Mouse (Mus musculus) testis, postnatal 14 days (tissue): ENCODE measurements around the gene Dpp10.

Source experiments
- DNase-seq: peaks from one replicate; pipeline ENCODE4 v3.0.0; 2021; ENCODE audit warnings: low spot score

The Dpp10 gene

GRCm38 (mm10) chr1:123919606-123920005 is 125.8 kb downstream of the Dpp10 start:
- DNase-seq = no peak

- DNase-seq = no peak
Observed at GRCm38 (mm10) chr1:123902628-123903027, 142.7 kb downstream of the Dpp10 start.

DNA sequence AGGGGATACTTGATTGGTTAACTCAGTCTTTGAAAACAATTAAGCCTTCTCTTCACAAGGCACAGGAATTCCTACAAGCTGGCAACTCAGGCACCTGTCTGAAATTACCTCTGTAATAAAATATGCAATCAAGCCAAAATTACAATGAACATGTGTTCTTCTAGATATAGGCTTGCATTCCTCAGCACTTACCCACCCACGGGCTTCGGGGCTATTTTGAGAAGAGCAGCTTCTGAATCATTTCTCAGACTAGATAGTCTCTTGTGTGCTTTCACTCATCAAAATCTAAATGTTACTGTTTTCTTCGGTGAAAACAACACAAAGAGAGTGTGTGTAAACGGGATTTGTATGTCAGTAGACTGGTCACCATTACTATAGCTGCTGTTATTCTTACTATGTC is 144.1 kb downstream of the Dpp10 start:
- no peak for DNase-seq

DNA sequence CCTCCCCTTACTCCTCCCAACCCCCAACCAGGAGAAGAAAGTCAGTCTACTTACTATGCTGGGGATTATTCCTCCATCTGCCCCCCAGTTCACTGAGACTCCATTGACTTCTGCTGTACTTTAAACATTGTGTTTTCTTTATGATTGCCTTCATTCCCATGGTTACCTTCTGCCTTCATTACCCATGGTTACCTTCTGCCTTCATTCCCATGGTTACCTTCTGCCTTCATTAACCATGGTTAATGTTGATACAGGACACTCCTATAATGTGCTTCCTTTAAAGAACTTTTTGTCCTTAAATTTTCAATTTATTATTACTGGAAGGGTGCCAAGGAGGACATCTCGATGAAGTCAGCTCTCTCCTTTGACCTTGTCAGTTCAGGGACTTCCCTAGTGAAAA is 158.1 kb downstream of the Dpp10 start:
- DNase-seq = no peak

DNA sequence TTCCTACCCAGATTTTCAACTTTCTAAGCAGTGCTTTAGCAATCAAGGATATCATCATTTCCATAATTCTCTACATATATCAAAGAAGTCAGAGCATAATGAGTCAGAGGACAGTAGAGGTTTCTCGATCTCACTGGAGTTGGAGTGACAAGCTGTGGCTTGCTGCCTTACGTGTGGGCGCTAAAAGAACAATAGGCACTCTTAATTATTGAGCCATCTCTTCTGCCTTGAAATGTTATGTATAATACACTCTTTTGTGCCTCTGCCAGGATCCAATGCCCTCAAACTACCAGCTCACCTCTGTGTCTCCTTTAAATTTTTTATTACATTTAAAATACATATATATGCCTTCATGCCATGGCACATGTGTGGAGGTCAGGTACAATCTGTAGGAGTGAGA is 198.5 kb downstream of the Dpp10 start:
- DNase-seq = no peak

- no peak for DNase-seq
Observed at GRCm38 (mm10) chr1:123801206-123801605, 244.2 kb downstream of the Dpp10 start.

DNA sequence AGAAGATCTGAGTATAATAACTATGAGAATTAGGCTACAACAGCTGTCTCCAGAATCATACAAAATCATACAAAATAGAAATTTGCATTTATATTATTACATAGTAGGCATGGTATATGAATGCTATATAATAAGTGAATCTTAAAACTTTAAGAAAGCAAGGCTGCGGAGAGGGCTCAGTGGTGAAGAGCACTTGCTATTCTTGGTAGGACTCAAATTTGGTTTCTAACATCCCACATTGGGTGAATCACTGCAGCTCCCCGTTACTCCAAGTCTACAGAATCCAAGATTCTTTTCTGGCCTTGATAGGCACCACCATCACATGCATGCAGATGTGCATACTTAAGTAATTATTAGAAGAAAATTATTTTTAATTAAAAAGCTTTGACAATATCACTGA is 279.8 kb downstream of the Dpp10 start:
- no peak for DNase-seq

DNA sequence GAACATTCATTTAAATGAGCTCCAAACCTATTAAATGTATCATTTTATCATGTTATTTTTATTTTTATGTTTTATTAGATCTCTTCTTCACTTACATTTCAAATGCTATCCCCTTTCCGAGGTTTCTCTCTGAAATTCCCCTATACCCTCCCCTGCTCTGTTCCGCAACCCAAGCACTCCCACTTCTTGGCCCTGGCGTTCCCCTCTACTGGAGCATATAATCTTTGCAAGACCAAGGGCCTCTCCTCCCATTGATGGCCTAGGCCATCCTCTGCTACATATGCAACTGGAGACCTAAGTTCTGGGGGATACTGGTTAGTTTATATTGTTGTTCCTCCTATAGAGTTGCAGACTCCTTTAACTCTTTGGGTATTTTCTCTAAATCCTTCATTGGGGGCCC is 283.1 kb downstream of the Dpp10 start:
- DNase-seq = no peak

DNA sequence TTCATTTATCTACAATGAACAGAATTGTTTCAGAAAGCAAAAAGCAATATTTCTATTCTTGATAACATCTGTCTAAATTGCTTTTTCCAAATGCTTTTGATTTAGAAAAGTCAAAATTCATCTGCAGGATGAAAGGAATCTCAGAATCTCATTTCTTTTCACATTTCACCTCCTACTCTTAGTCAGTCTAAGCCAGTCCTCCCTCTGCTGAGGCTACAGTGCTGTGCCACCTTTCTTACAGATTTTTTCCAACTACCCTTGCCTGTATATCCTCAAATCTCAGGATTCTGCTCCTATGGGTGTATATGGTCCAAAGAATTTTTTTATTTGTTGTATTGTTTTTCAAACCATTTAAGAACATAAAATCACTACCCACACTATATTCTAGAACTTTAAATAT is 289.3 kb downstream of the Dpp10 start:
- no peak for DNase-seq

GRCm38 (mm10) chr1:123707292-123707691 is 338.1 kb downstream of the Dpp10 start:
- DNase-seq = no peak

DNA sequence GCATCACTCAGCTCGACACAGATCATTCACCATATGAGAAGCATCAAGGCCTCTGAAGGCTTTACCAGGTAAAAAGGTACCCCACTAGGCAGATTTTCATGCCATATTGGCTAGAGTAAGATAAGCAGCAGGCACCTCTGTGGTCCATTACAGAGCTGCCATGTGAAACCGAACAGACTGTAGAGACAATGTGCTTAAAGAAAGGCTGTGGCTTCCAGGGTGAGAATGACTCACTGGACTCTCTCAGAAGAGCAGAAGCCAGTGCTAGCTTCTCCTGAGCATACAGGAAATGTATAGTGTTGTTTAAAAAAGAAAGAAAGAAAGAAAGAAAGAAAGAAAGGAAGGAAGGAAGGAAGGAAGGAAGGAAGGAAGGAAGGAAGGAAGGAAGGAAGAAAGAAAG is 386.9 kb downstream of the Dpp10 start:
- no peak for DNase-seq

- DNase-seq = no peak
Observed at GRCm38 (mm10) chr1:123656607-123657006, 388.8 kb downstream of the Dpp10 start.

- DNase-seq = no peak
Observed at GRCm38 (mm10) chr1:123637897-123638296, 407.5 kb downstream of the Dpp10 start.

DNA sequence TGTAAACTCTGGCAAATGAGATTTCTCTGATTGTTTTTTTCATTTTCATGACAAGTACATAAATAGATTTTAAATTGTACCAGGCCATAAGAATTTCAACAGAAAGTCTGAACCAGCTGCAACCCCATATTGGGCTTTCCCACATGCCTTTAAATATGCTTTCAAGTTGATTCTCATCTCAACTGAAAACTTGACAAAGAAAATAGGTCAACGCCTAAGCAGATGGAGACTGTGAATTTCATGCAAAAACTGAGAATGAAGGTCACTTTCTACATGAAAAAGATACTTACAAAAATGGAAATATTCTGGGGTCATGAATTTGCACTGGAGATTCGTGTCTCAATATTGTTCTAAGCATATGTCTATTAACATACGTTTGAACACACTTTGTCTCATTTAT is 417.1 kb downstream of the Dpp10 start:
- DNase-seq = no peak

GRCm38 (mm10) chr1:123584857-123585256 is 460.5 kb downstream of the Dpp10 start:
- DNase-seq = no peak

DNA sequence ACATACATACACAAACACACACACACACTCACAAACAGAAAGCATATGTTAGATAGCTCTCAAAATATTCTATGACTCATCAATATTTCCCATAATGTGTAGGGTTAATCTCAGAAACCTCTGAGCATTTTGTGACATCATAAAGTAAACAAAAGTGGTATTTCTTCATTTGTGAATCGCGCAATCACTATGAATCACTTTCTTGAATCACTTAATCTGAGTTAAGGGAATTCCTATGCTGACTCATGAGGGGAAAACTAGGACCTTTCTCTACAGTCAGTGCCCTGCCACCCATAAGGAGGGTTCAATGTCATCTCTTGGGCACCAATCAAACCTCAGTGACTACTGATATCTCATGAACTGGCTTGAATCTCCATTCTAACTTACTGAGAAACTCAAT is 465.2 kb downstream of the Dpp10 start:
- DNase-seq = no peak

DNA sequence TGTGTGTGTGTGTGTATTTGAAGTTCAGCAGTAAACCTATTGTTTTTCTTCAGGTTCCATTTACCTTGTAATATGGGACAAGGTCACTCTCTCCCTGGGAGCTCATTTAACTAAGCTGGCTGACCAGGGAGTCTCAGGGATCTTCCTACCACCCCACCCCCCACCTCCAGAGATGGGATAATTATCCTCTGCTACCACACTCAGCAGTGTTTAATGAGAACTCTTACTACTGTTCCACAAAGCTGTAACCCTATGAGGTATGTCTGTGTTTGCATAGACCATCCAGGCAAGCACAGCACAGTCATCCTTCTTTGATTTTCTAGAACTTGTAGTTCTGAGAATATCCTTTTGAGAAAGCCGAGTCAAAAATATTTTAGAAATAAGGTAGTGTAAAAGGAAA is 471.6 kb downstream of the Dpp10 start:
- DNase-seq = no peak

DNA sequence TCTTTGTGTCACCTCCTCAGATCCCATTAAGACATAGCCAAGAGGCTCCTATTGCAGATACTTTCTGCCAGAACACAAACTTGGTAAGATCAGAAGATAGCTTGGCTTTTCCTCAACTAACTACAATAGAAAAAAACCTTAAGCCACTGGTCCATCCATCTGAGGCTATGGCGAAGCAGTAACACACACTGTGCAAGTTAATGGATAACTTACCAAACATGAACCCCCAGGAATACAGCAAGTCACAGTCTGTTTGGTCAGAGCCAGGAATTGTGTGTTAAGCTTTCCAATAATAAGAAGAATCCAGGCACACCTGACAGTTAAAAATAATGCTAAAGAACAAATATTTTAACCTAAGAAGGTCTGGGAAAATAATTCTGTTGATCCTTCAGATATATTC is 502.9 kb downstream of the Dpp10 start:
- no peak for DNase-seq

GRCm38 (mm10) chr1:123467729-123468128 is 577.6 kb downstream of the Dpp10 start:
- DNase-seq = no peak

GRCm38 (mm10) chr1:123414163-123414562 is 631.2 kb downstream of the Dpp10 start:
- no peak for DNase-seq

DNA sequence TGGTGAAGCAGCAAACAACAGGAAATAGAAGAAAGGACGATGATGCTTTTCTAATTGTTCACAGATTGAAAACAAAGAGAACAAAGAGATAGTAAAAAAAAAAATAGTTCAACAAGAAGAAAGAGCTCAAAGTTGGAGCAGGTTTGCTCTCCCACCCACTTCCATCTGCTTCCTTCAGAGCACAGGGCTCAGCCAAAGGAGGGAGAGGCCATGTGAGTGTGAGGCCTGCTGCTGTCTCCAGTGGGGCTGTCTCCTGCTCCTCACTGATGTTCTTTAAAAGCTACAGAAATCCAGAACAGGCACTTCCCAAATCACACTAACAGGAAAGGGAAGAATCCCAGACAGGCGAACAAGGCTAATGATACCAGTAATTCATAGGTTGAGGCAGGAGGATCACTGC is 694.1 kb downstream of the Dpp10 start:
- DNase-seq = no peak

- no peak for DNase-seq
Observed at GRCm38 (mm10) chr1:123337877-123338276, 707.5 kb downstream of the Dpp10 start.

DNA sequence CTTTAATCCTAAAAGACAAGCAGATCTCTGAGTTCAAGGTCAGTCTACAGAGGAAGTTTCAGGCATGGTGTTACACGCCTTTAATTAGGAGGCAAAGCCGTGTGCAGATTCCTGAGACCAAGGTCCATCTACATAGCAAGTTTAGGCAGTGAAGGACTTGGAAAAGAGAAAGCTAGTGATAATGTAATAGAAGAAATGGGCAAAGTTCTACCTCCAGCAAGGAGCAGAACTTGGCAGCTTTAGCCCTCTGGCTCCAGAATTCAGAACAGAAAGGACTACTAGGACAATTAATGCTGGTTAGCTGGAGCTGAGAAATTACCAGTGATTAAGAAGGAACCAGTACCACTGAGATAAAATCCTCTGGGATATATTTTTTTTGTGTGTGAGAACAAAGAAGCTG is 728.5 kb downstream of the Dpp10 start:
- no peak for DNase-seq
